Mouse (Mus musculus) midbrain, embryonic 11.5 days (tissue): ENCODE measurements around the gene Rab23. TPM values are rescaled to one million over a fixed set of nuclear protein-coding genes. Genes with fewer than 3 reads are reported as not detected.

Experiments used
- ATAC-seq: fragments of 200-750 bp; cut with Nextera tagmentation; 2 replicates; pipeline ENCODE4 v1.8.0; 2017; ENCODE audit warnings: moderate TSS enrichment, moderate library complexity; ENCODE audit not compliant: low FRiP score
- DNase-seq: peaks from one replicate; pipeline ENCODE4 v3.0.0; 2015; ENCODE audit warnings: low spot score; ENCODE audit errors: missing footprints
- H3K27ac ChIP-seq: fragments of 300-500 bp; sonication (generic); 2 replicates; pipeline ENCODE4 v1.5.1; 2014; ENCODE audit warnings: low read depth, low read length
- H3K27me3 ChIP-seq: fragments of 300-500 bp; sonication (generic); 2 replicates; pipeline ENCODE4 v1.6.1; 2014; ENCODE audit warnings: mild to moderate bottlenecking, low read length, moderate library complexity, mixed read lengths; ENCODE audit not compliant: control insufficient read depth, insufficient read depth
- H3K36me3 ChIP-seq: fragments of 300-500 bp; sonication (generic); 2 replicates; pipeline ENCODE4 v1.6.1; 2014; ENCODE audit warnings: mild to moderate bottlenecking, low read length, moderate library complexity, mixed read lengths; ENCODE audit not compliant: control insufficient read depth, insufficient read depth
- H3K4me1 ChIP-seq: fragments of 300-500 bp; sonication (generic); 2 replicates; pipeline ENCODE4 v1.6.1; 2014; ENCODE audit warnings: low read length; ENCODE audit not compliant: control insufficient read depth, insufficient read depth
- H3K4me2 ChIP-seq: fragments of 300-500 bp; sonication (generic); 2 replicates; pipeline ENCODE4 v1.6.1; 2014; ENCODE audit warnings: mild to moderate bottlenecking, moderate library complexity
- H3K4me3 ChIP-seq: fragments of 300-500 bp; sonication (generic); 2 replicates; pipeline ENCODE4 v1.5.1; 2014; ENCODE audit warnings: low read depth, low read length
- H3K9ac ChIP-seq: fragments of 300-500 bp; sonication (generic); 2 replicates; pipeline ENCODE4 v1.6.1; 2014; ENCODE audit warnings: low read length
- H3K9me3 ChIP-seq: fragments of 300-500 bp; sonication (generic); 2 replicates; pipeline ENCODE4 v1.6.1; 2016; ENCODE audit warnings: low read length; ENCODE audit not compliant: control insufficient read depth
- WGBS: fragments of 180-500 bp; shearing (Covaris S2); extraction: QIAGEN DNeasy Blood & Tissue Kit; methylation state at CpG from one replicate; pipeline ENCODE4 v1.1.7; 2014; 5-methylcytosine and 5-hydroxymethylcytosine counted together
- polyA plus RNA-seq: library from polyadenylated mRNA; unstranded; fragments of >200 nt; fragmentation: Nextera tagmentation; extraction: Ambion mirVana; gene quantifications from 2 replicates; pipeline ENCODE4 v1.2.1, GENCODE M21; 2014

The Rab23 gene
- polyA plus RNA-seq, 1 experiment from 2014 or later: 28.2 TPM

GRCm38 (mm10) chr1:33688810-33689209 is 30.9 kb upstream of the Rab23 start:
- no peak overlapping the region for H3K4me3 ChIP-seq
- no peak for DNase-seq
- no peak overlapping the region for H3K4me2 ChIP-seq
- no peaks in the 10 kb centered on the region for H3K9me3 ChIP-seq
- no peak overlapping the region for H3K27ac ChIP-seq
- H3K27me3 ChIP-seq: no peaks in the 10 kb centered on the region
- WGBS: 75% methylated on average over 2 of the region's 2 CpGs
- H3K9ac ChIP-seq: no peak overlapping the region
- no peak for ATAC-seq
- no peaks in the 10 kb centered on the region for H3K36me3 ChIP-seq
- no peaks in the 10 kb centered on the region for H3K4me1 ChIP-seq

- 92% methylated on average over 8 of the region's 8 CpGs for WGBS
- Histone ChIP-seq H3K4me2 (no peak overlapping the region), H3K9me3 (no peaks in the 10 kb centered on the region), H3K4me3 (no peak overlapping the region), H3K9ac (no peak overlapping the region), H3K27ac (no peak overlapping the region), H3K4me1 (no peaks in the 10 kb centered on the region), H3K27me3 (no peaks in the 10 kb centered on the region), H3K36me3 (no peaks in the 10 kb centered on the region)
- ATAC-seq (no peak), DNase-seq (no peak)
Observed at GRCm38 (mm10) chr1:33689446-33690086, 30.1 kb upstream of the Rab23 start.

- Histone ChIP-seq H3K4me1 (no peaks in the 10 kb centered on the region), H3K27me3 (no peaks in the 10 kb centered on the region), H3K9ac (no peak overlapping the region), H3K9me3 (no peaks in the 10 kb centered on the region), H3K36me3 (no peaks in the 10 kb centered on the region), H3K27ac (no peak overlapping the region), H3K4me2 (no peak overlapping the region), H3K4me3 (no peak overlapping the region)
- DNase-seq (no peak), ATAC-seq (no peak)
- WGBS: 48% methylated on average over 4 of the region's 4 CpGs
Observed at GRCm38 (mm10) chr1:33690087-33690448, 29.6 kb upstream of the Rab23 start.

GRCm38 (mm10) chr1:33693893-33694292 is 25.8 kb upstream of the Rab23 start:
- WGBS: 88% methylated on average over 3 of the region's 3 CpGs
- DNase-seq (no peak), ATAC-seq (no peak)
- Histone ChIP-seq H3K27ac (no peak overlapping the region), H3K36me3 (no peaks in the 10 kb centered on the region), H3K27me3 (no peaks in the 10 kb centered on the region), H3K4me3 (no peak overlapping the region), H3K9me3 (no peaks in the 10 kb centered on the region), H3K9ac (no peak overlapping the region), H3K4me1 (no peaks in the 10 kb centered on the region), H3K4me2 (no peak overlapping the region)

- WGBS: 86% methylated on average over 2 of the region's 2 CpGs
- DNase-seq (no peak), ATAC-seq (no peak)
- H3K9ac ChIP-seq: no peak overlapping the region
- H3K9me3 ChIP-seq: no peaks in the 10 kb centered on the region
- H3K27ac ChIP-seq: no peak overlapping the region
- H3K27me3 ChIP-seq: no peaks in the 10 kb centered on the region
- no peaks in the 10 kb centered on the region for H3K4me1 ChIP-seq
- H3K4me2 ChIP-seq: no peak overlapping the region
- H3K4me3 ChIP-seq: no peak overlapping the region
- H3K36me3 ChIP-seq: no peaks in the 10 kb centered on the region
Observed at GRCm38 (mm10) chr1:33696016-33696415, 23.7 kb upstream of the Rab23 start.

- DNase-seq (no peak), ATAC-seq (no peak)
- H3K4me1 ChIP-seq: no peaks in the 10 kb centered on the region
- no peak overlapping the region for H3K4me2 ChIP-seq
- H3K36me3 ChIP-seq: no peaks in the 10 kb centered on the region
- 89% methylated on average over 3 of the region's 3 CpGs for WGBS
- H3K27me3 ChIP-seq: no peaks in the 10 kb centered on the region
- H3K4me3 ChIP-seq: no peak overlapping the region
- H3K9me3 ChIP-seq: no peaks in the 10 kb centered on the region
- no peak overlapping the region for H3K27ac ChIP-seq
- no peak overlapping the region for H3K9ac ChIP-seq
Observed at GRCm38 (mm10) chr1:33701244-33701643, 18.4 kb upstream of the Rab23 start.

GRCm38 (mm10) chr1:33709615-33710014 is 10.1 kb upstream of the Rab23 start:
- H3K4me3 ChIP-seq: no peak overlapping the region
- 77% methylated on average over 2 of the region's 2 CpGs for WGBS
- no peaks in the 10 kb centered on the region for H3K27me3 ChIP-seq
- H3K9ac ChIP-seq: no peak overlapping the region
- H3K27ac ChIP-seq: no peak overlapping the region
- no peak overlapping the region for H3K4me2 ChIP-seq
- DNase-seq: no peak
- no peaks in the 10 kb centered on the region for H3K9me3 ChIP-seq
- ATAC-seq: no peak
- H3K4me1 ChIP-seq: no peaks in the 10 kb centered on the region
- no peaks in the 10 kb centered on the region for H3K36me3 ChIP-seq

- Histone ChIP-seq H3K9me3 (no peaks in the 10 kb centered on the region), H3K27ac (no peak overlapping the region), H3K4me2 (no peak overlapping the region), H3K36me3 (no peaks in the 10 kb centered on the region), H3K27me3 (no peaks in the 10 kb centered on the region), H3K4me1 (no peaks in the 10 kb centered on the region), H3K4me3 (no peak overlapping the region), H3K9ac (no peak overlapping the region)
- DNase-seq (no peak), ATAC-seq (no peak)
- 88% methylated on average over 5 of the region's 5 CpGs for WGBS
Observed at GRCm38 (mm10) chr1:33712026-33712425, 7.7 kb upstream of the Rab23 start.

- no peaks in the 10 kb centered on the region for H3K27me3 ChIP-seq
- no peak overlapping the region for H3K4me3 ChIP-seq
- ATAC-seq (peak; percentile 69), DNase-seq (no peak)
- no peaks in the 10 kb centered on the region for H3K36me3 ChIP-seq
- no peak overlapping the region for H3K27ac ChIP-seq
- no peaks in the 10 kb centered on the region for H3K4me1 ChIP-seq
- H3K9ac ChIP-seq: no peak overlapping the region
- H3K9me3 ChIP-seq: no peaks in the 10 kb centered on the region
- WGBS: 9% methylated on average over 10 of the region's 10 CpGs
- H3K4me2 ChIP-seq: peak overlapping the region; percentile 6; the same call in 1 of the 2 replicates
Observed at GRCm38 (mm10) chr1:33714796-33715195, 4.9 kb upstream of the Rab23 start.
